Mouse (Mus musculus) retina, postnatal 1 day (tissue): ENCODE data around the gene Gm17651.

Experiments used
- DNase-seq: peaks from one replicate; pipeline ENCODE4 v3.0.0-alpha.2; 2012

Gene Gm17651

GRCm38 (mm10) chr3:97674644-97675110, at the start of gene Gm17651:
Gm17651 (minus strand) TSS chr3:97674694.
- DNase-seq: no peak

DNA sequence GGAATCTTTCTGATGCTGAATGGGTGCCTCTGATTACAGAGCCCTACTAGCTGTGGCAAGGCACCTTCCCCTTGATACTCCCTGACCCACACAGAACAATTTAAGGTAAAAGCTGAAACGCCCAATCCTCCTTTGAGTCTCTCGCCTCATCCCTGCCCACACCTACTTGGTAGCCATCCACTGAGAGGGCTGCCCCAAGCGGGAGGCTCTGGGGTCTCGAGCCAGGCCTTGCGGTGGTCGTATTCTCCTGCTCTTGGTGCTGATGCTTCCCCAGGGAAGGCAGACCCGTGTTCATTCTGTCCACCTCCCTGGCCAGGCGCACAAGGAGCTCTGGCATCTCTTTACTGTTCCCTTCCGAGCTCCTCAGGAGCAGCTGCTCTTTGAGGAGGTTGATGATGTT, 44.6 kb upstream of the Gm17651 start:
- DNase-seq: no peak

DNA sequence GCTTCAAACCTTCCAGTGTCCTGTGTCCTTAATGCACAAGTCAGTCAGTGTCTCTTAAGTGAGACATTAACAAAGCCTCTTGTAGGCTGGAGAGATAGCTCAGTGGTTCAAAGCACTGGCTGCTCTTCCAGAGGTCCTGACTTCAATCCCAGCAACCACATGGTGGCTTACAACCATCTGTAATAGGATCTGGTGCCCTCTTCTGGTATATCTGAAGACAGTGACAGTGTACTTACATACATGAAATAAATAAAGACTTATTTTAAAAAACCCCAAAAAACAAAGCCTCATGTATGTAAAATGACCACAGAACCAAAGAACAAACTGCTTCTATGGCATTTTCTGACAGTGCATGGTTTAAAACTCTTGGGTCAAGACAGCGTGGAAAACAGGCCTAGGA, 41.4 kb upstream of the Gm17651 start:
- DNase-seq: no peak

DNA sequence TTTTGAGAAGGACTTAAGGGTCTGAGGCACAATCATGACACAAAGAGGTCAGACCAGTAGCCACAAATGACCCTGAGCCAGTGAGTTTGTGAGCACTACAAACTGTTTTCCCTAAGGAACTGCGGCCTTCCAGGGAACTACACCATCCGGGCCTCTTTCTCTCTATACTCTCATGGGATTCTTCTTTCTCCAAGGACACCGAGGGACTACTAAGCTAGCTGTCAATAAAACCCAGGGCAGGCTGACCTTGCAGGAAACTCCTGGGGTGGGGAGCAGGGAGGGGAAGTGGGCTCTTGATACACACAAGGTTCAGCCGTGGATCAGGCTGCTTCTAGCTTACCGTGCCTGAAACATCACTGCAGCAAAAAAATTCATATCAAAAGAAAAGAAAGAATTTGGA, 36.4 kb upstream of the Gm17651 start:
- DNase-seq: no peak

- DNase-seq: no peak
Observed at GRCm38 (mm10) chr3:97710134-97710533, 35.6 kb upstream of the Gm17651 start.

DNA sequence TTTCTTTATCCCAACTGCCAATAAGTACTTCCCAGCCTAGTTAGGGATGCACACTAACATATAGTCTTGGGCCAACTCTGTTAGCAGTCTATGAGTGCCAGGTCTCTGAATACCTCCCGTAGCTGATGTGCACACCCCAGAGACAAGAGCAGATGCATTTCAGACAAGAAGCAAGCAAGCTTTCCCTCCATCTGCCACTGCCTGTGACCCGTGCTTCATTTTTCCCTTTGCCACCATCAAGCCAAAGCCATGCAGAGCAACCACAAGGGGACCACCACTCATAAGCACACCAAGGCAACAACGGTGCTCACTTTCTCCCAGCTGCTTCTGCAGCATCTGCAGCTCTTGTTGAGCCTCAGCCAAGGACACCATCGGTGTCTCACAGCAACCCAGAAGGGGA, 32.1 kb upstream of the Gm17651 start:
- no peak for DNase-seq

GRCm38 (mm10) chr3:97705508-97705907, 31.0 kb upstream of the Gm17651 start:
- DNase-seq: no peak

DNA sequence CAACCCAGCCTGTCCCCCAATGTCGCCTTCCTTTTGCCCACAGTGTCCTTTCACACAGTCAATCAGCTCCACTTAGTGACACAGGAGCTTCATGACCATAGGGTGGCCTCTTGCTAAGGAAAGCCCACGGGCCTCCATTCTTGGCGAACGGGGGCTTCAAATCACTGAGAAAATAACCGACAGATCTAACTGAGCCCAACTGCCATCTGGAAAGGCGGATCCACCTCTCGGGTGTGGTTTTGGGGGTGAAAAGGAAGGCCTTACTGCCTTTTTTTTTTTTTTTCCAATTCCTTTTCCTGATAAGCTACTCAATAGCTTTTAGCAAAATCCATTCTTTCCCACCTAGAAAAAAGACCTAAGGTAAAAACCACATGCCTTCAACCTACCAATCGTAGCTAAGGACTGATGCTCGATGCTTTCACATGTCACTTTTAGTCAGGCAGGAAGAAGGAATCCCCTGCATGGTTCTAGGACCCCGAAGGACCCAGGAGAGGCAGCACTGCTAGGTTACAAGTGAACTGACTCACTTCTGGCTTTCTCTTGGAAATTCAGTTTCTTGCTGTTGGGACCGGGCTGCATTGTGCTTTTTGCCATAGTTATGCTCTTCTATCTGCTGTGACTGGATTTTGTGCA, 28.1 kb upstream of the Gm17651 start:
- DNase-seq: no peak

- DNase-seq: no peak
Observed at GRCm38 (mm10) chr3:97701198-97701597, 26.7 kb upstream of the Gm17651 start.

GRCm38 (mm10) chr3:97699061-97699460, 24.6 kb upstream of the Gm17651 start:
- DNase-seq: no peak

GRCm38 (mm10) chr3:97697291-97697690, 22.8 kb upstream of the Gm17651 start:
- no peak for DNase-seq

- no peak for DNase-seq
Observed at GRCm38 (mm10) chr3:97696866-97697265, 22.4 kb upstream of the Gm17651 start.

- DNase-seq: no peak
Observed at GRCm38 (mm10) chr3:97693806-97694205, 19.3 kb upstream of the Gm17651 start.

- DNase-seq: peak; percentile 55
Observed at GRCm38 (mm10) chr3:97691443-97692017, 17.0 kb upstream of the Gm17651 start.

GRCm38 (mm10) chr3:97690590-97690989, 16.1 kb upstream of the Gm17651 start:
- DNase-seq: peak; percentile 19

GRCm38 (mm10) chr3:97689289-97689688, 14.8 kb upstream of the Gm17651 start:
- no peak for DNase-seq

GRCm38 (mm10) chr3:97686372-97687117, 12.1 kb upstream of the Gm17651 start:
- no peak for DNase-seq

DNA sequence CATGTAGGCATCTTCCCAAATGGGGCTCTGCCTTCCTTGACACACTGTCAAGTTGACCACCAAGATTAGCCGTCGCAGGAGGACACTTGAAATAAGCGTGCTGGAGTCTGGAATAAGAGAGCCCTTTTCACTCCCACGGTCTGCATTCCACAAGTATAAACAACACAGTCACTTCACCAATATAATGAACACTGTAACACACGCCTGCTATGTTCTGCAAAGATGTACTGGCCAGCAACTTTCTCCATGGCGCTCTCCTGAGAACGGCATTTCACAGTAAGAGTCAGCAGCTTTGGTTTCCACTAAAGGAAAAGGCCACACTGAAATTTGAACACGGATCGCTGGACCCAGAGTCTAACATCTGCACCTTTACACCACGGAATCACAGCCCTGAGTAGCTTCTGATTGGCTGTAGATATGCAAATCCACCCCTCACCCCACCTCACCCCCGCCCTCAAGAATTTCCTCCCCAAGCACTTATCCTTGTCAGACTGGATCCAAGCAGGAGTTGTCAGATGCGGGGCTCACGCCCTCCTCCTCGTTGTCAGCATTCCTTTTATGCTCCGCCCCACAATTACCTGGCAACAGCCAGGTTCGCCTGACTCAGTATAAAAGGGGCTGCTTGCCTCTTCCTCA, 9.2 kb upstream of the Gm17651 start:
- DNase-seq: peak; percentile 56

- DNase-seq: no peak
Observed at GRCm38 (mm10) chr3:97682576-97682975, 8.1 kb upstream of the Gm17651 start.

DNA sequence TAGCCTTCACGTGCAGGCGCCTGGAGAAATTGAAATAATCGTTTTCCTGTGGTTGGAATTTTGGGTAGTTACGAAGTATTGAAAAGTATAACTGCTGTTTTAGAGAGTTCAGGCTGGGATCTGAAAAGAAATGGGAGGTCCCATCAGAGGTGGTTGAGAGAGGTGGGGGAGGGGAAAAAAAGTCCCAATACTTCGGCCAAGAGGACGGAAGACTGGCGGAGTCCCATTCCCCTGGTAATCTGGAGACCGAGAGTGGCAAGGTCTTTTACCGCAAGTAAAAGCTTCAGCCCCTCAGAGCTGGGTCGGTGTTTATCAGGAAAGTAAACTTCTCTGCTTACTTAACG, 7.6 kb upstream of the Gm17651 start:
- DNase-seq: no peak

GRCm38 (mm10) chr3:97681321-97682158, 7.0 kb upstream of the Gm17651 start:
- DNase-seq: peak; percentile 84

DNA sequence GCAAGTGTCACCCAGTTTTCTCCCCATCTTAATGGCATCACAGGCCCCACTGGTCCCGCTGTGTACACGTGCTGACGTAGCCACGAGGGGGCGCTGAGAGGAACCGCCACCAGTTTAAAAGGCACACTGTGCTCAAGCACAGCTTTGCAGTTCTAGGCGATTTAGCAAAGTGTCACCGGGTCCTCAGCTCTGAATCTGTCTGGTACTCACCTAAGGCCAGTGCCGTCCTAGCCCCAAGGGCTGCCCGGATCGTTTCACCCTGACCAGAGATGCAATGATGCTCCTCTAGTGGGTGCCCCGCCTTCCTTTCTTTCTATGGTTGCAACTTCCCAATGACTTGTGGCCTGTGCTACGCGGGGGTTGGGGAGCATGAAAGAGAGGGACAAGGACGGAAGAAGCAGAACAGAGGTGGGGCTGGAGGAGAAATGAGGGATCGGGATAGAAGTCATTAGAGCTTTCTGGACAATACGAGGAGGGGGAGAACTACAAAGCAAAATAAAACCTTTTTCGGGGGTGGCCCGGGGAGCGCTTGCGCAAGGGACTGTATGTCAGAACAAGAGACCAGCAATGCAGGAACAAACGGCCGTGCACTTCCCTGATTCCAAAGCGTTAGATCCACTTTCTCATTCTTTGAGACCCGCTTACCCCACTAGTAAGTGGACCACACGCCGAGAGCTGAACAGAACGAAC, 6.3 kb upstream of the Gm17651 start:
- DNase-seq: peak; percentile 81
